Mouse (Mus musculus) spleen, adult 2 months (tissue): ENCODE measurements around the gene Zfp866. TPM values are rescaled to one million over a fixed set of nuclear protein-coding genes. Genes with fewer than 3 reads are reported as not detected.

ENCODE experiments used
- DNase-seq, 2 experiments: peaks; one replicate each; pipeline versions ENCODE4 v3.0.0 to v3.0.0-alpha.2; 2012 to 2021; ENCODE audit warnings: low spot score in 2 of 2, low read depth in 1 of 2
- H3K27ac ChIP-seq: fragments of 200-500 bp; 2 replicates; pipeline ENCODE4 v1.5.1; 2012; ENCODE audit warnings: low read length, inconsistent platforms; ENCODE audit not compliant: insufficient read depth
- H3K27me3 ChIP-seq: fragments of 200-500 bp; 2 replicates; pipeline ENCODE4 v1.6.1; 2012; ENCODE audit warnings: mild to moderate bottlenecking, moderate library complexity, low read length, inconsistent platforms; ENCODE audit not compliant: control insufficient read depth, insufficient read depth
- H3K36me3 ChIP-seq: fragments of 200-500 bp; 2 replicates; pipeline ENCODE4 v1.6.1; 2012; ENCODE audit warnings: mild to moderate bottlenecking, low read length, inconsistent platforms; ENCODE audit not compliant: control insufficient read depth, insufficient read depth
- H3K4me1 ChIP-seq: fragments of 200-500 bp; 2 replicates; pipeline ENCODE4 v1.6.1; 2011; ENCODE audit warnings: inconsistent platforms; ENCODE audit not compliant: control insufficient read depth, insufficient read depth, insufficient read length
- H3K4me3 ChIP-seq: fragments of 200-500 bp; 2 replicates; pipeline ENCODE4 v1.5.1; 2011; ENCODE audit warnings: mild to moderate bottlenecking, inconsistent platforms; ENCODE audit not compliant: insufficient read depth, insufficient read length; ENCODE audit errors: extremely low read depth
- CTCF ChIP-seq: fragments of 200-500 bp; IDR thresholded peaks from 2 replicates; pipeline ENCODE4 v1.5.1; 2011; ENCODE audit warnings: mild to moderate bottlenecking, inconsistent platforms; ENCODE audit not compliant: insufficient read depth, insufficient read length, insufficient replicate concordance; ENCODE audit errors: extremely low read depth
- POLR2A ChIP-seq: fragments of 200-500 bp; IDR thresholded peaks from 2 replicates; pipeline ENCODE4 v1.6.1; 2011; ENCODE audit warnings: low read depth, low read length, inconsistent platforms
- WGBS: fragments of 180-500 bp; shearing (Covaris S2); methylation state at CpG from one replicate; pipeline ENCODE4 v1.1.7; 2018; 5-methylcytosine and 5-hydroxymethylcytosine counted together
- polyA plus RNA-seq: library from polyadenylated mRNA; depleted of rRNA; stranded (reverse); fragments of >200 nt; gene quantifications from 2 replicates; pipeline ENCODE4 v1.2.3, GENCODE M21; 2012; rRNA removed

Zfp866 gene
- 8.8 and 9.0 TPM in 2 replicates for polyA plus RNA-seq

GRCm38 (mm10) chr8:69790773-69791367, at the start of gene Zfp866, which contains the start of gene Atp13a1:
Zfp866 (minus strand) TSS chr8:69791178.
Atp13a1 (plus strand) TSS chr8:69791163.
- no peaks in the 10 kb centered on the region for H3K27me3 ChIP-seq
- TF ChIP-seq CTCF (no peak), POLR2A (peak; percentile 92)
- WGBS, result under 1% methylated on average over 38 of the region's 38 CpGs
- H3K27ac ChIP-seq, result peak within 1 kb of the TSS; percentile 95
- peaks cover 9% of the 10 kb centered on the region; the same call in 1 of the 2 replicates for H3K36me3 ChIP-seq
- peak; percentile 82 to 88 for DNase-seq
- peak within 1 kb of the TSS; percentile 91 for H3K4me3 ChIP-seq
- H3K4me1 ChIP-seq, result peaks cover 6% of the 10 kb centered on the region

- Histone ChIP-seq H3K4me1 (no peaks in the 10 kb centered on the region), H3K4me3 (no peak overlapping the region), H3K36me3 (no peaks in the 10 kb centered on the region), H3K27me3 (no peaks in the 10 kb centered on the region), H3K27ac (no peak overlapping the region)
- 84% methylated on average over 8 of the region's 8 CpGs for WGBS
- no peak for TF ChIP-seq POLR2A
- TF ChIP-seq CTCF, result no peak
- DNase-seq, result no peak
Measured at GRCm38 (mm10) chr8:69837057-69837682, 46.2 kb upstream of the Zfp866 start.

- WGBS, result under 1% methylated on average over 37 of the region's 38 CpGs
- Histone ChIP-seq H3K27ac (peak within 1 kb of the TSS; percentile 51), H3K36me3 (no peaks in the 10 kb centered on the region), H3K27me3 (no peaks in the 10 kb centered on the region), H3K4me3 (peak within 1 kb of the TSS; percentile 82), H3K4me1 (peaks cover 17% of the 10 kb centered on the region; the same call in 1 of the 2 replicates)
- DNase-seq, result peak; percentile 93 to 96
- no peak for TF ChIP-seq POLR2A
- no peak for TF ChIP-seq CTCF
Measured at GRCm38 (mm10) chr8:69832298-69832853, 41.4 kb upstream of the Zfp866 start, which contains the start of gene Pbx4. Pbx4 (plus strand) TSS chr8:69832491.

- no peaks in the 10 kb centered on the region for H3K36me3 ChIP-seq
- WGBS, result 91% methylated on average over 12 of the region's 12 CpGs
- TF ChIP-seq POLR2A (no peak), CTCF (no peak)
- no peak overlapping the region for H3K4me3 ChIP-seq
- no peak for DNase-seq
- peaks cover 32% of the 10 kb centered on the region for H3K4me1 ChIP-seq
- no peak overlapping the region for H3K27ac ChIP-seq
- H3K27me3 ChIP-seq, result no peaks in the 10 kb centered on the region
Measured at GRCm38 (mm10) chr8:69826371-69826770, 35.4 kb upstream of the Zfp866 start.

GRCm38 (mm10) chr8:69822386-69823191, 31.6 kb upstream of the Zfp866 start, which contains the start of gene Lpar2:
Lpar2 (plus strand) TSS chr8:69822429.
- Histone ChIP-seq H3K36me3 (peaks cover 14% of the 10 kb centered on the region), H3K4me3 (peak within 1 kb of the TSS; percentile 92), H3K27me3 (no peaks in the 10 kb centered on the region), H3K4me1 (peaks cover 15% of the 10 kb centered on the region), H3K27ac (peak within 1 kb of the TSS; percentile 66)
- peak; percentile 45 to 78 for DNase-seq
- 4% methylated on average over 27 of the region's 35 CpGs for WGBS
- TF ChIP-seq CTCF (no peak), POLR2A (peak; percentile 36; the same call in 1 of the 2 replicates)

- H3K27ac ChIP-seq, result no peak overlapping the region
- H3K36me3 ChIP-seq, result peaks cover 20% of the 10 kb centered on the region
- DNase-seq, result peak in 1 of 2 experiments; percentile 33
- H3K4me1 ChIP-seq, result peaks cover 15% of the 10 kb centered on the region
- 1% methylated on average over 15 of the region's 22 CpGs for WGBS
- peak overlapping the region; percentile 48 for H3K4me3 ChIP-seq
- TF ChIP-seq POLR2A (no peak), CTCF (no peak)
- H3K27me3 ChIP-seq, result no peaks in the 10 kb centered on the region
Measured at GRCm38 (mm10) chr8:69821971-69822385, 31.0 kb upstream of the Zfp866 start.
